Mouse (Mus musculus): ENCODE data around the gene 4931428L18Rik.
A peak's percentile ranks its signal among the peaks of the same experiment; 100 is the strongest.
"Not testable (repeated sequence)": the region's sequence is repeated elsewhere in the genome, so short reads cannot be mapped to it uniquely, and the experiment has no call there.

4931428L18Rik gene

GRCm38 (mm10) chr1:31051370-31051921 lies 171.0 kb downstream of the 4931428L18Rik start:
- DNase-seq, result no peak

DNA sequence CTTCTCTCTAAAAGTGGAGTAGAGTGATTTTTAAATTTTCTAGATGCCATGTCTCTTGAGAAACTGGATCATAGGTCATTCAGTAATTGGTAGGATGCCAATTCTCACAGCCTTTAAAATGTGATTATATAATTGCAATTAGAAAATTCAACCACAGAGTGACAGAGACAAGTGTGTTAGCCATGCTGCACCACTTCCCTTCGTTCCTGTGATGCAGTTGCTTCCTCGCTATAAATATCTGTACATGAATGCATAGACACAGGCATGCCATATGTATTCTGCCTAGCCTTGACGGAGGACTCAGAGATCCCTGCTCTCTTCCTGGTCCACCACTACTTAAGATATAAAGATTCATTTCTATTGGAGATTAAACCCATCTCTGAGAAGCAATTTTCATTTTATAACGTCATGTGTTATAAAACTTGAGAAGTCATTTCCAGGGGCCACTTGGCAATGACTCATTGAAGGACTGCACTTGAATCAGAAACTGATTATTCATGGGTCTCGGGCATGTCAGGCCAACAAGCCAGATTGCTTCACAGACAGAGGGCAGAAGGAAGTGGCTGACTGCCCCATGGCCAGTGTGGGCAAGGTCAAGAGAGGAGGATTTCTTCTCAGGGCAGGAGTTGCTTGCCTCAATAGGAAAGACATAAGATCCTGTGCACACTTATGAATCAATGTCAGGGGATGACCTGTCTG lies 172.4 kb downstream of the 4931428L18Rik start:
- no peak for DNase-seq

- no peak for DNase-seq
Observed at GRCm38 (mm10) chr1:31043208-31043607, 179.3 kb downstream of the 4931428L18Rik start.

GRCm38 (mm10) chr1:31042793-31043192 lies 179.7 kb downstream of the 4931428L18Rik start:
- DNase-seq, result no peak

DNA sequence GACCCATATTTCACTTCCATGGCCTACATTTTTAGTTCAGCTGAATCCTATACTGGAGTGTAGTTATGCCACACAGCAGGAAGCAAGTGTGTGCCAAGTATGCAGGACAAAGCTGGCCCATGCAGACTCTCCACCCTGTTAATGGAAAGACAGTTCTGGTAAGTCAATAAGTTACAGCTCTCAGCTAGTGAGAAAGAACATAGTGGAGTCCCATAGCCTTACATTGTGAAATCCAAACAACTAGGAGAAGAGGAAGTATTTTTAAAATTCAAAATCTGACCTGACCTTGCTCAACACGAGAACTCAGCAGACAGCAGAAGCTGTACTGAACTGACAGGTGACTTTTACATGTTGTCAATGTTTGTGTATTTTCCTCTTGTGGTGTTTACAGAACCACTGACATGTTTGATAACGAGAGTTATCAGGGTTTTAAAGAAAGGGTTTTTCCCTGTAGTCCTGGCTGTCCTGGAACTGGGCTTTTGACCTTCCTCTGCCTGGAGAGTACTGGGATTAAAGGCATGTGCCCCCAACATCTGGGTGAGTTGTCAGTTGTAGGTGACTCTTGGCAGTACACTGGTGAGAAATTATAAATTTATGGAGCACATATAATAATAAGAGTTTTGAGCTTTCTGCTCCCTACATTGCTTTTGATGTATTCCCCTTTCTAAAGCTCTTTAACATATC lies 188.5 kb downstream of the 4931428L18Rik start:
- DNase-seq, result no peak

DNA sequence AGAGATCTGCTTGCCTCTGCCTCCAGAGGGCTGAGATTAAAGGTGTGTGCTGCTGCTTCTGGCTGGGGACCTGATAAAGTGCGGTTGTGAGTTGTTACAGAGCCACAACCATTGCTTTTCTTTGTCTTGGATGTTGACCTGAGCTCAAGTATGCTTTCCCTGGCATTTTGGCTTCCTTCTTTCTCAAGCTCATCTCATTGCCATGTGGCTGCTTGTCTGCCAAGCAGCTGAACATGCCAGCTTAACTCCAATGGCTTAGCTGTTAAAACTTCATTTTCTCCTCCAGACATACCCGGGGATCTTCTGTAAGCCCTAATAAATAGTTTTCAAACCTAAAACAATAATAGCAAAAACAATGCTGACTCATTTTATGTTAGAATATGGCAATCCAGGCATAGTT lies 190.1 kb downstream of the 4931428L18Rik start:
- no peak for DNase-seq

DNA sequence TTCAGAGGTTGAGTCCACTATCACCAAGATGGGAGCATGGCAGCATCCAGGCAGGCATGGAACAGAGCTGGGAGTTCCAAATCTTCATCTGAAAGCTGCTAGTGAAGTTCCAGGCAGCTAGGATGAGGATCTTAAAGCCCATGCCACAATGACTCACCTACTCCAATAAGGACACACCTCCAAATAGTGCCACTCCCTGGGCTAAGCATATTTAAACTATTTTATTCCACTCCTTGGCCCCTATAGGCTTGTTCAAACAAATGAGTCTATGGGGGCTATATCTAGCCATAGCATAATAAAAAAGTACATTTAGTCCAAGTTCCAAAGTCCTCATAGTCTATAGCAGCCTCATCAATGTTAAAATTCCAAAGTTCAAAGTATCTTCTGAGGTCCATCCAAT lies 199.3 kb downstream of the 4931428L18Rik start:
- DNase-seq, result no peak

- no peak for DNase-seq
Observed at GRCm38 (mm10) chr1:31019283-31019682, 203.2 kb downstream of the 4931428L18Rik start.

DNA sequence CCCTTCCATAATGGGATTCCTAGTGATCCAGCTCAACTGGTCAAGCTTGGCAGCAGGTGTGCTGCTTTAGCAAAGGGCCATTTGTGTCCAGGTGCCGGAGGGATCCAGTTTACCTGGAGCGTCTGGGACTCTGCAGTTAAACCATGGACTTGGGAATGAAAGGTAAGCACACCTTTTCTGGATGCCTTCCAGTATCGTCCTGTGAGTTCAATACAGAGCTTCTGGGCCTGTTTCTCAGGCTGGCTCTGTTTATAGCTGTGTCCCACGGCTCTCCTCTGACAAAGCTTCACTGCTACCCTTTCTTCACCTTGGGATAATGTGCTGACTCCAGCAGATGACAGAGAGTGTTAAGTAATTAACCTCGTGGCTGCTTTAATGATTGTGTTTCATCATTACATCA lies 205.1 kb downstream of the 4931428L18Rik start:
- DNase-seq, result no peak

GRCm38 (mm10) chr1:31016068-31016467 lies 206.4 kb downstream of the 4931428L18Rik start:
- no peak for DNase-seq

DNA sequence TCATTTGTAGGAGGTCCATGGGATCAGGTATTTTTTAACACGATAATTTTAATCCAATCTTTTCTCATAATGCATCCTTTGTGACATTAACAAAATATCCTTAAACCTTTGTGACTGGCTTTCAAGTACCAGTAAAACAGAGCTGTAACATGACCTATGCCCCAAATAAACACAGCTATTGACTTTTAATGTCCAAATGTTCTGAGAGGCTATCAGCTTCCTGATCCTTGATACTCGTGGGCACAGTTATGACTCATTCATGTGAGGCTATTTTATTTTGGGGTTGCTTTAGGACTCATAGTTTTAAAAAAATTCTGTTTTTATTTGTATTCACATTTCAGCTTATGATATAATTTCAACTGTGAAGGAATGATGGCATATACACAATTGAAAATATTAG lies 207.2 kb downstream of the 4931428L18Rik start:
- DNase-seq, result no peak

GRCm38 (mm10) chr1:30977868-30978267 lies 244.6 kb downstream of the 4931428L18Rik start, which contains the start of gene AC153137.1:
TSS of gene AC153137.1 (minus strand) at chr1:30977968.
- not testable (repeated sequence) for DNase-seq

GRCm38 (mm10) chr1:30977239-30977638 lies 245.2 kb downstream of the 4931428L18Rik start:
- DNase-seq, result not testable (repeated sequence)

DNA sequence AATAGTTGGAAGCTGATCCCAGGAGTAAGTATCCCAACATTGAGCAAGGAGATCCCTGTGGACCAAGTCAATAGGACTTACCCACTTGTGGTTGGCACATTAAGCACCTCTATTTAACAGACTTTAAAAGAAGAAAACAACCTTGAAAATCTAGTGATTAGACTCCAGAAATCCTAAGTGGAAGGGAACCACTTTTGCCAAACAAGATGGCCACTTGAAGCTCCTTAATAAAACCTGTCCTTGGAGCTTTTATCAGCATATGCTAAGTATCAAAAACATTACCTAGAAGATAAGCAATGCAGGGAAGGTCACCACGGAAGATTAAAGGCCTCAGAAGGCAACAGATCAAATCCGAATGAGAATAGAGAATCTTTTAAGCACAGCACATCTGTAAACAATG lies 270.7 kb downstream of the 4931428L18Rik start:
- no peak for DNase-seq

GRCm38 (mm10) chr1:30950456-30950835 lies 272.0 kb downstream of the 4931428L18Rik start:
- no peak for DNase-seq

DNA sequence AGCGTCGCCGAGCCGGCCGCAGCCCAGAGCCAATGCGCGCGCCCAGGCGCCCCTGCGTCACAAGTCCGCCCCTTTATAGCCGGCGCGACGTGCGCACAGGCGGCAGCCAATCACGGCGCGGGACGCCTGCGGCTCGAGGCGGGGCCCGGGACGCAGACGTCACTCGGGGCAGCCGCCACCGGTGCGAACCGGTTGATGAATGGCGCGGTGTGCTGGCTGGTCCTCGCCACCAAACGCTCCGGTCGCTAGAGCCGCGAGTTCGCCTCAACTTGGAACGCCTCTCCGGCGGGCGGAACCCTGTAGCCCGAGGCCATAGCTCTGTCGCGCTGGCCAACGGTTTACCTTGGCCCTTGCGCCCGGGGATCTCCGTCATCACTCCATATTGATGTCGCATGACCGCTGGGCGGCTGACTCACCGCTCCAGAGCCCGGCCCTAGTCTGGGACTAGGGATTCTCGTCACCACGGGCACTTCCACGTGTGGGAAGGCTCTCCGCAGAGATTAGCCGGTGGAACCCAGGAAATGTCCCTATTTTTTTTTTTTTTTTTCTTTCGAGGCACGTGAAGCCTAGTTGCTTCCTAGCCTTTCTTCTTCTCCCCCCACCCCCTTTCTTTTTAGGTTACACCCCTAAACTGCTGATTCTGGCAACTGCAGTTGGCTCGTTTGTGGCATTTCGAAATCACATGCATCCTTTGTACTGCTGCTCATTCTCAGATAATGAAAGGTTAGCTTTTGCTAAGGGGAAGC lies 272.6 kb downstream of the 4931428L18Rik start:
- DNase-seq, result peak; percentile 92 to 93

DNA sequence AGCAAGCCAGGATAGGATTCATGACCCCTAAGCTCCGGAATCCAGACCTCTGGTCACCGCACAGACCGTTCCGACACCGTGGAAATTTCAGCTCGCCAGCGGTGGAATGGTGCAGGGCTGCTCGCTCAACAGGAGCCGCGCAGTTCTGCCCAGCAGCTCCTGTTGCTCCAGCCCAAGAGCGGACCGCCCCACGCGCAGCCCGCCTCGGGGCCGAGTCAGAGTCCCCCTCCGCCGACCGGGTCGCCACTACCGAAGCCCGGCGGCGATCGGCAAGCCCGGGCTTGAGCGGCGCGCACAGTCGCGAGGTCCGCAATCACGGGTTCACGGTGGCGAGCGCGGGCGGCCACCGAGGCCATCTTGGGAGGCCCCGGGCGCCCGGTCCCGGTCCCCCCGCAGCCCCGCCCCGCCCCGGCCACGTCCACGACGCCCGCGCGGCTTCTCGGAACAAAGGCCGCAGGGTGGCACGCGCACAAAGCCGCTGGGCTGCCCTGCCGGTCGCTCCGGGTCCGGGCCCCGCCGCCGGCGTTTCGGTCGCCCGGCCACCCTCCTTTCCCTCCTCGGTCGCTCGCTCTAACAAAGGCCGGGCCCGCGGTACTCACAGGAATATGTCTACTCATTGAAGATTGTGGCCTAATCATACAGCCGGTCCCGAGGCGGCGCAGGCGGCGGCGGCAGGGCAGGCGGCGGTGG lies 273.4 kb downstream of the 4931428L18Rik start:
- DNase-seq, result peak; percentile 31

GRCm38 (mm10) chr1:30948361-30948949 lies 274.0 kb downstream of the 4931428L18Rik start:
- no peak for DNase-seq
